Mouse (Mus musculus) forebrain, embryonic 15.5 days (tissue): Measurements from ENCODE around the gene Tpcn1. TPM values are rescaled to one million over a fixed set of nuclear protein-coding genes. Genes with fewer than 3 reads are reported as not detected.

Source experiments
- ATAC-seq: fragments of 200-750 bp; cut with Nextera tagmentation; replicated peaks from 2 replicates; pipeline ENCODE4 v1.8.0; 2017; ENCODE audit warnings: mild to moderate bottlenecking, moderate TSS enrichment, moderate library complexity
- H3K27ac ChIP-seq: fragments of 300-500 bp; sonication (generic); replicated peaks from 2 replicates; pipeline ENCODE4 v1.5.1; 2015; ENCODE audit warnings: mild to moderate bottlenecking, inconsistent platforms
- H3K27me3 ChIP-seq: fragments of 300-500 bp; sonication (generic); 2 replicates; pipeline ENCODE4 v1.6.1; 2015; ENCODE audit warnings: inconsistent platforms
- H3K36me3 ChIP-seq: fragments of 300-500 bp; sonication (generic); 2 replicates; pipeline ENCODE4 v1.6.1; 2015; ENCODE audit warnings: mild to moderate bottlenecking, inconsistent platforms
- H3K4me1 ChIP-seq: fragments of 300-500 bp; sonication (generic); 2 replicates; pipeline ENCODE4 v1.6.1; 2015; ENCODE audit warnings: inconsistent platforms
- H3K4me2 ChIP-seq: fragments of 300-500 bp; sonication (generic); replicated peaks from 2 replicates; pipeline ENCODE4 v1.6.1; 2015; ENCODE audit warnings: mild to moderate bottlenecking, inconsistent platforms
- H3K4me3 ChIP-seq: fragments of 300-500 bp; sonication (generic); 2 replicates; pipeline ENCODE4 v1.5.1; 2015; ENCODE audit warnings: mild to moderate bottlenecking, inconsistent platforms
- H3K9ac ChIP-seq: fragments of 300-500 bp; sonication (generic); replicated peaks from 2 replicates; pipeline ENCODE4 v1.6.1; 2015; ENCODE audit warnings: mild to moderate bottlenecking, inconsistent platforms
- H3K9me3 ChIP-seq: fragments of 300-500 bp; sonication (generic); 2 replicates; pipeline ENCODE4 v1.6.1; 2016; ENCODE audit warnings: inconsistent platforms
- WGBS: fragments of 180-500 bp; shearing (Covaris S2); methylation state at CpG from one replicate; pipeline ENCODE4 v1.1.7; 2015; ENCODE audit warnings: mixed read lengths; 5-methylcytosine and 5-hydroxymethylcytosine counted together
- polyA plus RNA-seq: library from polyadenylated mRNA; unstranded; fragments of >200 nt; fragmentation: Nextera tagmentation; extraction: Ambion mirVana; gene quantifications from 2 replicates; pipeline ENCODE4 v1.2.1, GENCODE M21; 2015

Tpcn1 gene
- polyA plus RNA-seq, 1 experiment from 2014 or later: 17.4 TPM

- peaks cover 15% of the 10 kb centered on the region for H3K4me1 ChIP-seq
- no peak overlapping the region for H3K9ac ChIP-seq
- no peaks in the 10 kb centered on the region for H3K36me3 ChIP-seq
- 85% methylated on average over 4 of the region's 4 CpGs for WGBS
- no peaks in the 10 kb centered on the region for H3K9me3 ChIP-seq
- no peak for ATAC-seq
- H3K27me3 ChIP-seq: no peaks in the 10 kb centered on the region
- no peak overlapping the region for H3K27ac ChIP-seq
- H3K4me2 ChIP-seq: no peak overlapping the region
- no peak overlapping the region for H3K4me3 ChIP-seq
Measured at GRCm38 (mm10) chr5:120499202-120499601, 89.3 kb downstream of the Tpcn1 start.

- no peak overlapping the region for H3K4me3 ChIP-seq
- no peak overlapping the region for H3K27ac ChIP-seq
- no peaks in the 10 kb centered on the region for H3K9me3 ChIP-seq
- H3K9ac ChIP-seq: no peak overlapping the region
- WGBS: 91% methylated on average over 3 of the region's 3 CpGs
- H3K4me2 ChIP-seq: no peak overlapping the region
- ATAC-seq: no peak
- no peaks in the 10 kb centered on the region for H3K27me3 ChIP-seq
- H3K4me1 ChIP-seq: peaks cover 9% of the 10 kb centered on the region
- 0 out of 2 replicates have a peak, but pooled peaks cover 10% of the 10 kb centered on the region for H3K36me3 ChIP-seq
Measured at GRCm38 (mm10) chr5:120497071-120497470, 91.4 kb downstream of the Tpcn1 start.

GRCm38 (mm10) chr5:120495703-120496226 lies 92.7 kb downstream of the Tpcn1 start:
- Histone ChIP-seq H3K27ac (no peak overlapping the region), H3K27me3 (no peaks in the 10 kb centered on the region), H3K36me3 (0 out of 2 replicates have a peak, but pooled peaks cover 10% of the 10 kb centered on the region), H3K4me2 (no peak overlapping the region), H3K9ac (no peak overlapping the region), H3K9me3 (no peaks in the 10 kb centered on the region), H3K4me1 (peaks cover 7% of the 10 kb centered on the region), H3K4me3 (no peak overlapping the region)
- WGBS: 86% methylated on average over 13 of the region's 13 CpGs
- ATAC-seq: no peak

GRCm38 (mm10) chr5:120495064-120495702 lies 93.3 kb downstream of the Tpcn1 start:
- WGBS: 70% methylated on average over 10 of the region's 10 CpGs

GRCm38 (mm10) chr5:120493873-120494395 lies 94.5 kb downstream of the Tpcn1 start:
- Histone ChIP-seq H3K4me3 (no peak overlapping the region), H3K36me3 (0 out of 2 replicates have a peak, but pooled peaks cover 10% of the 10 kb centered on the region), H3K27me3 (no peaks in the 10 kb centered on the region), H3K9ac (no peak overlapping the region), H3K4me1 (peaks cover 14% of the 10 kb centered on the region), H3K27ac (no peak overlapping the region), H3K4me2 (no peak overlapping the region), H3K9me3 (no peaks in the 10 kb centered on the region)
- ATAC-seq: no peak
- WGBS: 77% methylated on average over 9 of the region's 9 CpGs

More at GRCm38 (mm10) chr5:120495064-120495702, 93.3 kb downstream of the Tpcn1 start:
- Histone ChIP-seq H3K9me3 (no peaks in the 10 kb centered on the region), H3K4me1 (peaks cover 13% of the 10 kb centered on the region), H3K4me3 (no peak overlapping the region), H3K27me3 (no peaks in the 10 kb centered on the region), H3K9ac (no peak overlapping the region), H3K27ac (no peak overlapping the region), H3K36me3 (0 out of 2 replicates have a peak, but pooled peaks cover 10% of the 10 kb centered on the region), H3K4me2 (no peak overlapping the region)
- no peak for ATAC-seq

- Histone ChIP-seq H3K4me2 (no peak overlapping the region), H3K27ac (no peak overlapping the region), H3K4me3 (no peak overlapping the region), H3K36me3 (0 out of 2 replicates have a peak, but pooled peaks cover 10% of the 10 kb centered on the region), H3K27me3 (no peaks in the 10 kb centered on the region), H3K9ac (no peak overlapping the region), H3K9me3 (no peaks in the 10 kb centered on the region), H3K4me1 (peaks cover 14% of the 10 kb centered on the region)
- ATAC-seq: no peak
- WGBS: 80% methylated on average over 6 of the region's 6 CpGs
Measured at GRCm38 (mm10) chr5:120493440-120493839, 95.0 kb downstream of the Tpcn1 start.

GRCm38 (mm10) chr5:120492437-120492836 lies 96.0 kb downstream of the Tpcn1 start:
- Histone ChIP-seq H3K4me3 (no peak overlapping the region), H3K36me3 (0 out of 2 replicates have a peak, but pooled peaks cover 10% of the 10 kb centered on the region), H3K4me1 (peaks cover 14% of the 10 kb centered on the region), H3K4me2 (no peak overlapping the region), H3K27me3 (no peaks in the 10 kb centered on the region), H3K27ac (no peak overlapping the region), H3K9me3 (no peaks in the 10 kb centered on the region), H3K9ac (no peak overlapping the region)
- 51% methylated on average over 11 of the region's 11 CpGs for WGBS
- no peak for ATAC-seq

GRCm38 (mm10) chr5:120490679-120491192 lies 97.7 kb downstream of the Tpcn1 start:
- H3K27me3 ChIP-seq: no peaks in the 10 kb centered on the region
- WGBS: 61% methylated on average over 8 of the region's 8 CpGs
- no peak overlapping the region for H3K9ac ChIP-seq
- no peak overlapping the region for H3K4me2 ChIP-seq
- no peaks in the 10 kb centered on the region for H3K9me3 ChIP-seq
- ATAC-seq: peak; percentile 70
- peaks cover 24% of the 10 kb centered on the region for H3K36me3 ChIP-seq
- peaks cover 14% of the 10 kb centered on the region for H3K4me1 ChIP-seq
- peak overlapping the region; percentile 36; the same call in 1 of the 2 replicates for H3K27ac ChIP-seq
- H3K4me3 ChIP-seq: no peak overlapping the region

GRCm38 (mm10) chr5:120487844-120488243 lies 100.6 kb downstream of the Tpcn1 start:
- ATAC-seq: no peak
- no peaks in the 10 kb centered on the region for H3K9me3 ChIP-seq
- H3K27ac ChIP-seq: no peak overlapping the region
- no peak overlapping the region for H3K4me2 ChIP-seq
- 91% methylated on average over 8 of the region's 8 CpGs for WGBS
- H3K4me1 ChIP-seq: peaks cover 9% of the 10 kb centered on the region
- no peaks in the 10 kb centered on the region for H3K27me3 ChIP-seq
- H3K9ac ChIP-seq: no peak overlapping the region
- H3K4me3 ChIP-seq: no peak overlapping the region
- peaks cover 16% of the 10 kb centered on the region for H3K36me3 ChIP-seq

Other genes with a start within 250 kb of the Tpcn1 start
- 6.3 and 7.0 TPM in 2 replicates for gene Lhx5, start 157.0 kb downstream of the Tpcn1 start, polyA plus RNA-seq
- gene Sdsl, start 115.9 kb downstream of the Tpcn1 start, polyA plus RNA-seq: 2.3 and 2.6 TPM in 2 replicates
- not detected in 2 replicates for gene Sds, start 112.1 kb downstream of the Tpcn1 start, polyA plus RNA-seq
- gene Plbd2, start 85.0 kb downstream of the Tpcn1 start, polyA plus RNA-seq: 24.0 and 25.6 TPM in 2 replicates
- gene Slc8b1, start 77.5 kb downstream of the Tpcn1 start, polyA plus RNA-seq: 2.2 and 2.4 TPM in 2 replicates
- gene Iqcd, start 343 bp upstream of the Tpcn1 start, polyA plus RNA-seq: 1.5 and 2.1 TPM in 2 replicates
- gene Rita1, start 23.9 kb upstream of the Tpcn1 start, polyA plus RNA-seq: 22.4 and 23.0 TPM in 2 replicates
- gene Ddx54, start 24.1 kb upstream of the Tpcn1 start, polyA plus RNA-seq: 46.9 and 49.0 TPM in 2 replicates
- 0.47 and 1.2 TPM in 2 replicates for gene Cfap73, start 45.6 kb upstream of the Tpcn1 start, polyA plus RNA-seq
- 2.7 and 4.2 TPM in 2 replicates for gene Rasal1, start 60.1 kb upstream of the Tpcn1 start, polyA plus RNA-seq
- 48.2 and 52.8 TPM in 2 replicates for gene Dtx1, start 123.3 kb upstream of the Tpcn1 start, polyA plus RNA-seq
- gene Oas2, start 161.2 kb upstream of the Tpcn1 start, polyA plus RNA-seq: 0.08 and 0.14 TPM in 2 replicates
- 0.22 and 0.40 TPM in 2 replicates for gene Oas3, start 189.0 kb upstream of the Tpcn1 start, polyA plus RNA-seq
- gene Oas1e, start 206.9 kb upstream of the Tpcn1 start, polyA plus RNA-seq: 0.26 TPM in 1 of 2 replicates, not detected in the other
- 0.20 and 0.41 TPM in 2 replicates for gene Oas1c, start 223.8 kb upstream of the Tpcn1 start, polyA plus RNA-seq